Mouse (Mus musculus) CH12.LX (cell line): ENCODE measurements around the gene Cx3cr1. TPM values are rescaled to one million over a fixed set of nuclear protein-coding genes. Genes with fewer than 3 reads are reported as not detected.

ENCODE experiments used
- DNase-seq: peaks from one replicate; pipeline ENCODE4 v3.0.0-alpha.2; 2013; ENCODE audit errors: extremely low read depth
- H3K27ac ChIP-seq: 2 replicates; pipeline ENCODE4 v1.5.1; 2012; ENCODE audit warnings: low read depth, mild to moderate bottlenecking, control low read depth, moderate library complexity; ENCODE audit not compliant: insufficient read depth
- H3K27me3 ChIP-seq: replicated peaks from 2 replicates; pipeline ENCODE3; 2012; ENCODE audit warnings: inconsistent platforms
- H3K36me3 ChIP-seq, 2 experiments: replicated peaks in 1 of 2; 2 replicates each; pipeline versions ENCODE3 to v1.6.1; 2012; ENCODE audit warnings: inconsistent platforms in 1 of 2, low read length in 1 of 2, mild to moderate bottlenecking in 1 of 2, mixed read lengths in 1 of 2, moderate library complexity in 1 of 2; ENCODE audit not compliant: control insufficient read depth in 1 of 2, insufficient read depth in 1 of 2
- H3K4me1 ChIP-seq, 2 experiments: 2 replicates each; pipeline ENCODE4 v1.6.1; 2012; ENCODE audit warnings: inconsistent platforms in 1 of 2, moderate library complexity in 1 of 2; ENCODE audit not compliant: insufficient read depth in 2 of 2, control insufficient read depth in 1 of 2
- H3K4me2 ChIP-seq: 2 replicates; pipeline ENCODE4 v1.6.1; 2012; ENCODE audit warnings: low read depth, mild to moderate bottlenecking, control low read depth; ENCODE audit not compliant: poor library complexity, insufficient read depth, severe bottlenecking
- H3K4me3 ChIP-seq, 3 experiments: fragments of 150-350 bp in 1 of 3; sonication (generic) in 1 of 3; replicated peaks in 1 of 3; 2 replicates each; pipeline versions ENCODE3 to v1.5.1; 2011 to 2012; ENCODE audit warnings: low read depth in 2 of 3, low read length in 2 of 3, mild to moderate bottlenecking in 2 of 3, moderate library complexity in 2 of 3, control low read depth in 1 of 3, improper control_type of control experiment in 1 of 3, inconsistent platforms in 1 of 3, mixed read lengths in 1 of 3; ENCODE audit not compliant: poor library complexity in 1 of 3
- H3K79me2 ChIP-seq: replicated peaks from 2 replicates; pipeline ENCODE4 v1.6.1; 2012; ENCODE audit warnings: mild to moderate bottlenecking, moderate library complexity; ENCODE audit not compliant: control insufficient read depth, poor library complexity, insufficient read depth, severe bottlenecking; ENCODE audit errors: extremely low read depth
- H3K9ac ChIP-seq: 2 replicates; pipeline ENCODE4 v1.6.1; 2012; ENCODE audit warnings: low read depth, mild to moderate bottlenecking, control low read depth, moderate library complexity; ENCODE audit not compliant: insufficient read depth
- H3K9me3 ChIP-seq: replicated peaks from 2 replicates; pipeline ENCODE3; 2012; ENCODE audit warnings: low read length, inconsistent platforms, mixed read lengths
- BHLHE40 ChIP-seq: IDR thresholded peaks from 2 replicates; pipeline ENCODE4 v1.6.1; 2011; ENCODE audit warnings: mild to moderate bottlenecking, low read depth, low read length, improper control_type of control experiment
- CHD1 ChIP-seq: IDR thresholded peaks from 2 replicates; pipeline ENCODE4 v1.6.1; 2012; ENCODE audit warnings: low read depth, low read length, improper control_type of control experiment, inconsistent platforms
- CHD2 ChIP-seq: IDR thresholded peaks from 2 replicates; pipeline ENCODE4 v1.6.1; 2011; ENCODE audit warnings: low read length, improper control_type of control experiment
- E2F4 ChIP-seq: IDR thresholded peaks from 2 replicates; pipeline ENCODE4 v1.6.1; 2011; ENCODE audit warnings: low read depth, low read length, improper control_type of control experiment; ENCODE audit not compliant: insufficient replicate concordance
- EP300 ChIP-seq: IDR thresholded peaks from 2 replicates; pipeline ENCODE4 v1.6.1; 2011; ENCODE audit warnings: low read length, improper control_type of control experiment
- ETS1 ChIP-seq: conservative IDR thresholded peaks from 2 replicates; pipeline ENCODE4 v1.6.1; 2012; ENCODE audit warnings: low read depth, mild to moderate bottlenecking, inconsistent platforms, low read length, improper control_type of control experiment, moderate library complexity
- GABPA ChIP-seq: IDR thresholded peaks from 2 replicates; pipeline ENCODE4 v1.6.1; 2012; ENCODE audit warnings: low read depth, low read length, improper control_type of control experiment, inconsistent platforms; ENCODE audit not compliant: insufficient replicate concordance
- JUND ChIP-seq: conservative IDR thresholded peaks from 2 replicates; pipeline ENCODE4 v1.6.1; 2011; ENCODE audit warnings: low read depth, low read length, improper control_type of control experiment
- KAT2A ChIP-seq: IDR thresholded peaks from 2 replicates; pipeline ENCODE4 v1.6.1; 2012; ENCODE audit warnings: low read length, improper control_type of control experiment, inconsistent platforms; ENCODE audit not compliant: insufficient replicate concordance
- MAFK ChIP-seq: IDR thresholded peaks from 2 replicates; pipeline ENCODE4 v1.6.1; 2011; ENCODE audit warnings: low read length, improper control_type of control experiment; ENCODE audit not compliant: insufficient replicate concordance
- MEF2A ChIP-seq: IDR thresholded peaks from 2 replicates; pipeline ENCODE4 v1.6.1; 2014; ENCODE audit warnings: low read depth, mild to moderate bottlenecking, inconsistent platforms, low read length, improper control_type of control experiment, borderline replicate concordance
- MXI1 ChIP-seq: IDR thresholded peaks from 2 replicates; pipeline ENCODE4 v1.6.1; 2011; ENCODE audit warnings: mild to moderate bottlenecking, low read depth, low read length, improper control_type of control experiment
- NELFE ChIP-seq: IDR thresholded peaks from 2 replicates; pipeline ENCODE4 v1.6.1; 2011; ENCODE audit warnings: low read depth, low read length, improper control_type of control experiment
- NRF1 ChIP-seq: IDR thresholded peaks from 2 replicates; pipeline ENCODE4 v1.6.1; 2014; ENCODE audit warnings: low read depth, mild to moderate bottlenecking, inconsistent platforms, low read length, improper control_type of control experiment, moderate library complexity
- POLR2AphosphoS2 ChIP-seq: IDR thresholded peaks from 2 replicates; pipeline ENCODE4 v1.6.1; 2011; ENCODE audit warnings: low read depth, low read length, improper control_type of control experiment
- RAD21 ChIP-seq: IDR thresholded peaks from 2 replicates; pipeline ENCODE4 v1.6.1; 2011; ENCODE audit warnings: low read depth, mild to moderate bottlenecking, low read length, improper control_type of control experiment, moderate library complexity
- RCOR1 ChIP-seq: conservative IDR thresholded peaks from 2 replicates; pipeline ENCODE4 v1.6.1; 2012; ENCODE audit warnings: low read depth, mild to moderate bottlenecking, inconsistent platforms, low read length, improper control_type of control experiment
- SIN3A ChIP-seq: IDR thresholded peaks from 2 replicates; pipeline ENCODE4 v1.6.1; 2012; ENCODE audit warnings: low read length, improper control_type of control experiment, inconsistent platforms
- TCF12 ChIP-seq: IDR thresholded peaks from 2 replicates; pipeline ENCODE4 v1.6.1; 2014; ENCODE audit warnings: low read depth, mild to moderate bottlenecking, inconsistent platforms, low read length, improper control_type of control experiment
- USF1 ChIP-seq: IDR thresholded peaks from 2 replicates; pipeline ENCODE4 v1.6.1; 2014; ENCODE audit warnings: low read depth, mild to moderate bottlenecking, inconsistent platforms, low read length, improper control_type of control experiment
- USF2 ChIP-seq: conservative IDR thresholded peaks from 2 replicates; pipeline ENCODE4 v1.6.1; 2011; ENCODE audit warnings: low read depth, low read length, improper control_type of control experiment
- ZC3H11A ChIP-seq: IDR thresholded peaks from 2 replicates; pipeline ENCODE4 v1.6.1; 2012; ENCODE audit warnings: low read depth, mild to moderate bottlenecking, inconsistent platforms, low read length, improper control_type of control experiment
- ZMIZ1 ChIP-seq: IDR thresholded peaks from 2 replicates; pipeline ENCODE4 v1.6.1; 2012; ENCODE audit warnings: low read depth, mild to moderate bottlenecking, inconsistent platforms, low read length, improper control_type of control experiment
- ZNF384 ChIP-seq: IDR thresholded peaks from 2 replicates; pipeline ENCODE4 v1.6.1; 2012; ENCODE audit warnings: low read depth, low read length, improper control_type of control experiment, inconsistent platforms
- dilution Hi-C: fragments of 300-500 bp; cut with MboI; formaldehyde crosslinking; loops from 2 replicates; pipeline ENCODE4 v1.14.3; 2020; ENCODE audit warnings: low sequenced_read_pairs; ENCODE audit not compliant: extremely low pct_unique_long_range_greater_than_20kb, extremely low pct_ligation_motif_present
- in situ Hi-C: fragments of 300-500 bp; cut with MboI; formaldehyde crosslinking; loops from 3 replicates; pipeline ENCODE4 v1.14.3; 2019; ENCODE audit warnings: low sequenced_read_pairs, low pct_ligation_motif_present, low pct_unique_long_range_greater_than_20kb, mixed read lengths
- polyA plus RNA-seq: library from polyadenylated mRNA; unstranded; fragments of >175 nt; gene quantifications from 2 replicates; pipeline ENCODE4 v1.2.1, GENCODE M21; 2012; ENCODE audit warnings: low read depth; ENCODE audit not compliant: insufficient read length
- total RNA-seq, 2 experiments: library from RNA; depleted of rRNA; stranded (reverse); fragments of 300-350 nt in 1 of 2; fragments of >200 nt in 1 of 2; gene quantifications; 2 replicates each; pipeline ENCODE4 v1.2.3; 2012 to 2014

Cx3cr1 gene
- total and polyA plus RNA-seq, 3 experiments: 0.06 TPM; not detected in 2

DNA sequence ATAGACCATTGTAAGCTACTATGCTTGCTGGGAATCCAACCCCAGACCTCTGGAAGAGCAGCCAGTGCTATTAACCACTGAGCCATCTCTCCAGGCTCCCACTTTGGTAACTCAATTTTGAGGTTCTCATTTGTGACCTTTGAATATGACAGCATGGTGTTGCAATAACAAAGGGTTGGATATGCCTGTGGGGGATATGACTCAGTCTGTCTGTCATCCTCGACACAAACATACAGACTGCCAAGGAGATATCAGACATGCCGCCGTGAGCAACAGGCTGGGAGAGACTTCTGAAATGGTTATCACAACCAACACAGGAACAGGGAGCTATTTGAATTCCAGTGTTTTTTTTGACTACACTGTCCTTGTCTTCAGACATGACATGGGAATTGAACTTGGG, 20.3 kb downstream of the Cx3cr1 start:
- H3K4me2 ChIP-seq: no peak overlapping the region
- H3K79me2 ChIP-seq: no peaks in the 10 kb centered on the region
- H3K9me3 ChIP-seq: no peaks in the 10 kb centered on the region
- no peak overlapping the region for H3K27ac ChIP-seq
- in situ Hi-C loops (no loop called here), dilution Hi-C loops (no loop called here)
- no peaks in the 10 kb centered on the region for H3K36me3 ChIP-seq
- H3K27me3 ChIP-seq: no peaks in the 10 kb centered on the region
- peaks cover 2 to 10% of the 10 kb centered on the region in 2 experiments; a peak in 3 of 4 replicates for H3K4me1 ChIP-seq
- H3K9ac ChIP-seq: no peak overlapping the region
- TF ChIP-seq ZNF384 (no peak), USF2 (no peak), NELFE (no peak), MEF2A (no peak), TCF12 (no peak), MXI1 (no peak), POLR2AphosphoS2 (no peak), CHD2 (no peak), BHLHE40 (no peak)
- TF ChIP-seq, all 38 proteins: peak for 0
- no peak for DNase-seq
- H3K4me3 ChIP-seq: no peak overlapping the region

GRCm38 (mm10) chr9:120048495-120048894, 21.2 kb downstream of the Cx3cr1 start:
- in situ Hi-C loops: no loop called here
- Histone ChIP-seq H3K9me3 (no peaks in the 10 kb centered on the region), H3K27me3 (no peaks in the 10 kb centered on the region), H3K4me2 (no peak overlapping the region), H3K79me2 (no peaks in the 10 kb centered on the region), H3K4me3 (no peak overlapping the region), H3K4me1 (peaks cover 0 to 8% of the 10 kb centered on the region in 2 experiments; a peak in 3 of 4 replicates), H3K36me3 (no peaks in the 10 kb centered on the region), H3K9ac (no peak overlapping the region), H3K27ac (no peak overlapping the region)
- no peak for DNase-seq
- dilution Hi-C loops: no loop called here
- TF ChIP-seq ZMIZ1 (no peak), KAT2A (no peak), MAFK (no peak), NRF1 (no peak), E2F4 (no peak), SIN3A (no peak), ZC3H11A (no peak), ETS1 (no peak), GABPA (no peak), CHD1 (no peak), RAD21 (no peak), RCOR1 (no peak), JUND (no peak), CHD2 (no peak), POLR2AphosphoS2 (no peak), MEF2A (no peak), USF1 (no peak), EP300 (no peak), ZNF384 (no peak)
